Mouse (Mus musculus) kidney, embryonic 14.5 days (tissue): ENCODE measurements at regions not wholly inside any gene's neighbourhood (a gene's known extent, or its start where the extent isn't known, plus 50 kb on each side); places are given as distances from the start of the nearest gene placed in this dataset.
"Not testable (repeated sequence)": the region's sequence is repeated elsewhere in the genome, so short reads cannot be mapped to it uniquely, and the experiment has no call there.

ENCODE experiments used
- ATAC-seq: fragments of 200-750 bp; cut with Nextera tagmentation; 2 replicates; pipeline ENCODE4 v1.8.0; 2017; ENCODE audit warnings: moderate number of reproducible peaks, mild to moderate bottlenecking, moderate TSS enrichment, moderate library complexity; ENCODE audit not compliant: low FRiP score, low TSS enrichment
- H3K27ac ChIP-seq: fragments of 300-500 bp; sonication (generic); 2 replicates; pipeline ENCODE4 v1.5.1; 2014; ENCODE audit warnings: low read depth, mild to moderate bottlenecking, low read length, moderate library complexity, mixed read lengths
- H3K27me3 ChIP-seq: fragments of 300-500 bp; sonication (generic); 2 replicates; pipeline ENCODE4 v1.6.1; 2014; ENCODE audit warnings: mild to moderate bottlenecking, low read length; ENCODE audit not compliant: control insufficient read depth, insufficient read depth
- H3K36me3 ChIP-seq: fragments of 300-500 bp; sonication (generic); 2 replicates; pipeline ENCODE4 v1.6.1; 2014; ENCODE audit warnings: low read length, mixed read lengths; ENCODE audit not compliant: control insufficient read depth, insufficient read depth
- H3K4me1 ChIP-seq: fragments of 300-500 bp; sonication (generic); 2 replicates; pipeline ENCODE4 v1.6.1; 2014; ENCODE audit warnings: low read length, mixed read lengths; ENCODE audit not compliant: control insufficient read depth, insufficient read depth
- H3K4me2 ChIP-seq: fragments of 300-500 bp; sonication (generic); replicated peaks from 2 replicates; pipeline ENCODE4 v1.6.1; 2014; ENCODE audit warnings: low read depth, mild to moderate bottlenecking, low read length
- H3K4me3 ChIP-seq: fragments of 300-500 bp; sonication (generic); 2 replicates; pipeline ENCODE4 v1.5.1; 2014; ENCODE audit warnings: mild to moderate bottlenecking, low read length
- H3K9ac ChIP-seq: fragments of 300-500 bp; sonication (generic); 2 replicates; pipeline ENCODE4 v1.6.1; 2014; ENCODE audit warnings: low read depth, mild to moderate bottlenecking, low read length, moderate library complexity
- H3K9me3 ChIP-seq: fragments of 300-500 bp; sonication (generic); 2 replicates; pipeline ENCODE4 v1.6.1; 2016; ENCODE audit warnings: low read length; ENCODE audit not compliant: control insufficient read depth
- WGBS: fragments of 180-500 bp; shearing (Covaris S2); extraction: QIAGEN DNeasy Blood & Tissue Kit; methylation state at CpG from one replicate; pipeline ENCODE4 v1.1.7; 2014; 5-methylcytosine and 5-hydroxymethylcytosine counted together

DNA sequence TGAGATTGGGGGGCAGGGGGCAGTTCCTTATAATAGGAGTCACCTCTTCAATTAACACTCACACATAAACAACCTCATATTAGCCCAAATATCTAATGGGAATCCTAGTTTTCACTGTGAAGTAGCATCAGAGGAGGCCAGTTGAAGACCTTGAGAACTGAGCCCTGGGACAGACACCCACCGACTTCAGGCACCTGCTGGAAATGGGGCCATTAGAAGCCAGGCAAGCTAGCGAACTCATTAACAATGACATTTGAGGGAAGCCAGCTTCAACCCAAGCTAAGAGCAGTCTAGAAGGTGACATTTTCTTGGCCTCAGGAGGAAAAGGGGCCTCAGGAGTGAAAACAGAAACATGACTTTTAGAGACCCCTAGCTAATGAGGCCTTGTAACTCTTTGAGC, 70.9 kb upstream of the Tcerg1l start:
- Histone ChIP-seq H3K4me3 (no peak overlapping the region), H3K27ac (no peak overlapping the region), H3K9me3 (no peaks in the 10 kb centered on the region), H3K9ac (no peak overlapping the region), H3K4me2 (no peak overlapping the region), H3K36me3 (no peaks in the 10 kb centered on the region), H3K4me1 (no peaks in the 10 kb centered on the region), H3K27me3 (no peaks in the 10 kb centered on the region)
- 58% methylated on average over 2 of the region's 2 CpGs for WGBS
- ATAC-seq = no peak

DNA sequence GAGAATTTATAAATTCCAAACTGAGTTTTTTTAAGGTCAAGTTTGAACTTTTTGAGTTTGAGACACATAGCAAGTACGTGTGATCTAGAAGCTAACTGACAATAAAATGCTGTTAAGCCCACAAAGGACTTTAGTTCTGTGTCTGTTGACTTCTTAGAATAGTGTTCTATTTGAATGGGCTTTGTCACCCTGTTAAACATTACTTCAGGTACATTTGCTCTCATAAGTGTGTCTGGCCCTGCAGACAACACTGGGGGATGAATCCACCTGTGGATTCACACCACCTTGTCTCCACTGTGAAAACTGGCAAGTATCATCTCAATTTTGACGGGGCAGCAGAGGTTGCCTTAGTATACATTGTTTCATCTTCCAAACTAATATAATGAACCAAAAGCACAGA, 70.5 kb upstream of the Tcerg1l start:
- Histone ChIP-seq H3K36me3 (no peaks in the 10 kb centered on the region), H3K27ac (no peak overlapping the region), H3K9ac (no peak overlapping the region), H3K9me3 (no peaks in the 10 kb centered on the region), H3K4me1 (no peaks in the 10 kb centered on the region), H3K4me2 (no peak overlapping the region), H3K4me3 (no peak overlapping the region), H3K27me3 (no peaks in the 10 kb centered on the region)
- ATAC-seq = no peak
- 80% methylated on average over 2 of the region's 2 CpGs for WGBS

DNA sequence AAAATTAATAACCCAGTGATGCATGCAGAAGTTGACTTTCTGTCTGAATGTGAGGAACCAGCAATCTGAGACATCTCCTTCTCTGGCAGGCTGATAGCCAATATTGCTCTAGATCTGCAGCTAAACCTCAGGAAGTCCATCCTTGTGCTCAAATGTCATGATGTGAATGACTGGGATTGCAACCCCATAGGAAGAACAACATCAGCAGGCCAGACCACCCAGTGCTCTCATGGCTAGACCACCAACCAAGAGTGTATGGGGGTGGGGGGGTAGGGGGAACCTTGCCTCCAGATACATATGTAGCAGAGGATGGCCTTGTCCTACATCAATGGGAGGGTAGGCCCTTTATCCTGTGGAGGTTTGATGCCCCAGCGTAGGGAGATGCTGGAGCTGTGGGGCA, 69.9 kb upstream of the Tcerg1l start:
- H3K27me3 ChIP-seq = no peaks in the 10 kb centered on the region
- 76% methylated on average over 1 of the region's 1 CpGs for WGBS
- H3K36me3 ChIP-seq = no peaks in the 10 kb centered on the region
- H3K9me3 ChIP-seq = no peaks in the 10 kb centered on the region
- H3K27ac ChIP-seq = no peak overlapping the region
- H3K4me2 ChIP-seq = no peak overlapping the region
- ATAC-seq = no peak
- no peaks in the 10 kb centered on the region for H3K4me1 ChIP-seq
- H3K9ac ChIP-seq = no peak overlapping the region
- H3K4me3 ChIP-seq = no peak overlapping the region

DNA sequence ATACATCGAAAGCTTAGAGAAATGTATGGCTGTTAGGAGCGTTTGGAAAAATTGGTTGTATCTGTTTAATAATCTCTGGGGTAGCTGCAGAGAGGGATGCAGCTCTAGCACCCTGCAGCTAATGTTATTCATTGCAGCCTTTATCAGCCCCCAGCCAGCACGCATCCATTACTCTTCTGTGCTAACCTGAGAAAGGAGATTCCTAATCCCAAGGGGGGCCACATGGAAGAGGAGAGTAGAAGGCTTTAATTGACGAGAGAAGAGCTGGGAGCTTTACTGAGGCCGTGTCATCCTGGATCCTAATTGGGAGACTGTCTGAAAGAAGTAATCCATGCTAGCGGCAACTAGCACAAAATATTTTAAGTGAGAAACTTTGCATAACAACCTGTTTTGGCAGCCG, 60.4 kb upstream of the Tcerg1l start:
- no peak for ATAC-seq
- Histone ChIP-seq H3K27ac (no peak overlapping the region), H3K9me3 (no peaks in the 10 kb centered on the region), H3K4me3 (no peak overlapping the region), H3K4me1 (no peaks in the 10 kb centered on the region), H3K4me2 (no peak overlapping the region), H3K9ac (no peak overlapping the region), H3K36me3 (no peaks in the 10 kb centered on the region), H3K27me3 (no peaks in the 10 kb centered on the region)
- 64% methylated on average over 7 of the region's 7 CpGs for WGBS

DNA sequence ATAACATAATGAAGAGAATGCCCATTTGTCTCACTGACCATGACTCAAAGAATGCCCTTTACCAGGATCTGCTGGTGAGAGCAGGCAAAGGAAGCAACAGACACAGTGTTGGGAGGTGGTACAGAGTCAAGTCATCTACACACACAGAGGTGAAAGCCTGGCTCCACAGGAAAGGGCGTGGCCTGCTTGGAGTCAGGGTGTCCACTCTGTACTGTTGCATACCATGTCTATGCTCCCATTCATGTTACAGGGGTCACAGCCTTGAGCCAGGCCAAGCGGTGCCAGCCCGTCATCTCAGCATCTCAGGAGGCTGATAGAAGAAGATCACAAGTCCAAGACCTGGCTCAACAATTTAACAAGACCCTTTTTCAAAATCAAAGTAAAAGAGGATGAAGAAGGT, 57.8 kb upstream of the Tcerg1l start:
- Histone ChIP-seq H3K4me2 (no peak overlapping the region), H3K27me3 (no peaks in the 10 kb centered on the region), H3K9ac (no peak overlapping the region), H3K4me3 (no peak overlapping the region), H3K36me3 (no peaks in the 10 kb centered on the region), H3K4me1 (no peaks in the 10 kb centered on the region), H3K27ac (no peak overlapping the region), H3K9me3 (no peaks in the 10 kb centered on the region)
- 88% methylated on average over 3 of the region's 3 CpGs for WGBS
- ATAC-seq = no peak

DNA sequence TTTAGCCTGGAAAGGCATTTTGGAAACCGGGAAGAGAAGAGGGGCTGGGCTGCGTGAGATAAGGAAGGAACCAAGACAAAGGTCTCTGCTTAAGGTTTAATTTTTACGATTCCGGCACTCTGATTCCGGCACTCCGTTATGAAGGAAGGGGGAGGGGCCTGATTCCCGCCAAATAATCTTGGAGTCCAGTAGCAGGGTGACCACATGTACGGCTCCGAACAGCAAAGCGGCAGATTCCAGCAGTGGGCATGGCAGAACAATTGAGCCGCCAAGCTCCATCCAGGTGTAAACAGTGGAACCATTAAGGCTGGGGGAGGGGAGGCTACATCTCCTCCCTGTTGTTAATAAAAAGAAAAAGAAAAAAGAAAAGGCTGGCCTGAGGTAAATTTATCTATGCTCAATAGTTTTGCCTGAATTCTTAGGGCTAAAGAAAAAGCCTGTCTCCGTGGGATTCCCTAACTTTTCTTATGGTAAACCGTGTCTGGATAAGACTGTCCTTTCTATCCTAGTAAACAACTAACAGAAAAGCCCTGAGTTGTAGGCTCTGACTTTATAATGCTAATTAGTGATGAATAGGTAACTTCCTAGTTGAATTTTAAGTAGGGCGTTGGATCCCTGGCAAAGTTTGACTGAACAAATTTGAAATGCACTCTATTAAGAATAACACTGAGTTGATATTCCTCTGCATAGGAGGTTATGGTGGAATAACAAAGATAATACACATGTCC, 57.1 kb upstream of the Tcerg1l start:
- 44% methylated on average over 14 of the region's 14 CpGs for WGBS
- H3K36me3 ChIP-seq, ATAC-seq, H3K9me3 ChIP-seq, H3K4me3 ChIP-seq, H3K27me3 ChIP-seq, H3K4me2 ChIP-seq, H3K9ac ChIP-seq, H3K27ac ChIP-seq, H3K4me1 ChIP-seq: not testable (repeated sequence)

DNA sequence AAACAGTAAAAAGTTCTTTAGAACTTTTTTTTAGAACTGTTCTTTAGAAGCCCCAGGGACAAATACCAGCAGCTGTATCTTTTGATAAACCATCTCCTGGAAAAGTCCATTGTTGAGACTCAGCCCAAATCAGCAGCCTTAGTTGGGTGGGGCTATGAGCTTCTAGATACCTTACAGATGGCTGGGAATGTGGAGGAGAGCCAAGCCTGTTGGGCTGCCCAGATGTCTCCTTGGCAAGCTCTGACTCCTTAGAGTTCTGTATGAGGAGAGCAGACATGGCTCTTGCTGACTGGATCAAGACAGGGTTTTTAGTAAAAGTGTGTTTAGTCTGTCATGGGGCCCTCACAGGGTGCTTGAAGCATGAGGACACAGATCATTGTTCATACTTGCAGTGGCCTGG, 53.8 kb upstream of the Tcerg1l start:
- no peaks in the 10 kb centered on the region for H3K4me1 ChIP-seq
- H3K36me3 ChIP-seq = no peaks in the 10 kb centered on the region
- no peak for ATAC-seq
- no peak overlapping the region for H3K9ac ChIP-seq
- no peak overlapping the region for H3K27ac ChIP-seq
- no peaks in the 10 kb centered on the region for H3K9me3 ChIP-seq
- no peak overlapping the region for H3K4me2 ChIP-seq
- H3K27me3 ChIP-seq = no peaks in the 10 kb centered on the region
- no peak overlapping the region for H3K4me3 ChIP-seq

DNA sequence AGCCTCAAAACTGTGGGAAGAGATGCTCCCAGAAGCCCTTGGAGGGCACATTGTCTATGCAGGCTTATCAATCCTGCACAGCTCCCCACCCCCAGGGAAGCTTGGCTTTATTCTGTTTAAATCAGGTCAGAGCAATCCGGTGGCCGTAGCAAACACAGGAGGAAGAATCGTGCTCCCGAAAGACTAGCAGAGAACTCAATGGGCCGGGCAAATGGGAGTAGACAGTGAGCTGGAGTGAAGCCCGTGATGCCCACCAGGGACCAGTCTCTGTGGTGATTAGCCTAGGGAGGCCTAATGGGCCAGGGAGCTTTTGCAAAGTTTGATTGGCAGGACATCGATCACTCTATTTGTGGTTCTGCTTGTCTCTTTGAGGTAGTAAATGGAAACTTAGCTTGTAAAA, 51.0 kb upstream of the Tcerg1l start:
- H3K4me2 ChIP-seq = no peak overlapping the region
- no peaks in the 10 kb centered on the region for H3K27me3 ChIP-seq
- 79% methylated on average over 7 of the region's 7 CpGs for WGBS
- H3K4me3 ChIP-seq = no peak overlapping the region
- no peaks in the 10 kb centered on the region for H3K4me1 ChIP-seq
- no peak overlapping the region for H3K9ac ChIP-seq
- no peak for ATAC-seq
- H3K36me3 ChIP-seq = no peaks in the 10 kb centered on the region
- no peaks in the 10 kb centered on the region for H3K9me3 ChIP-seq
- H3K27ac ChIP-seq = no peak overlapping the region
